Mouse (Mus musculus) left cerebral cortex, adult 11 months (tissue): Measurements from ENCODE around the gene Ptprg.
A peak's percentile ranks its signal among the peaks of the same experiment; 100 is the strongest.

Experiments
- DNase-seq: peaks from one replicate; pipeline ENCODE4 v3.0.0; 2022; ENCODE audit warnings: low spot score

The Ptprg gene

GRCm38 (mm10) chr14:11824915-11825314 lies 271.6 kb downstream of the Ptprg start:
- no peak for DNase-seq

- DNase-seq: no peak
Observed at GRCm38 (mm10) chr14:11825551-11825950, 272.2 kb downstream of the Ptprg start.

GRCm38 (mm10) chr14:11828086-11828485 lies 274.8 kb downstream of the Ptprg start:
- DNase-seq: no peak

GRCm38 (mm10) chr14:11833678-11834077 lies 280.3 kb downstream of the Ptprg start:
- DNase-seq: no peak

- no peak for DNase-seq
Observed at GRCm38 (mm10) chr14:11835706-11836445, 282.5 kb downstream of the Ptprg start.

- DNase-seq: peak; percentile 14
Observed at GRCm38 (mm10) chr14:11837714-11838113, 284.4 kb downstream of the Ptprg start.

- DNase-seq: no peak
Observed at GRCm38 (mm10) chr14:11841621-11842020, 288.3 kb downstream of the Ptprg start.

- no peak for DNase-seq
Observed at GRCm38 (mm10) chr14:11852896-11853295, 299.6 kb downstream of the Ptprg start.

GRCm38 (mm10) chr14:11855499-11855898 lies 302.2 kb downstream of the Ptprg start:
- no peak for DNase-seq

- DNase-seq: no peak
Observed at GRCm38 (mm10) chr14:11857928-11858481, 304.7 kb downstream of the Ptprg start.

- no peak for DNase-seq
Observed at GRCm38 (mm10) chr14:11863286-11863685, 310.0 kb downstream of the Ptprg start.

- no peak for DNase-seq
Observed at GRCm38 (mm10) chr14:11864840-11865239, 311.5 kb downstream of the Ptprg start.

- no peak for DNase-seq
Observed at GRCm38 (mm10) chr14:11865332-11865731, 312.0 kb downstream of the Ptprg start.

- no peak for DNase-seq
Observed at GRCm38 (mm10) chr14:11865872-11866271, 312.5 kb downstream of the Ptprg start.

GRCm38 (mm10) chr14:11866416-11866815 lies 313.1 kb downstream of the Ptprg start:
- DNase-seq: no peak

- DNase-seq: no peak
Observed at GRCm38 (mm10) chr14:11868636-11869035, 315.3 kb downstream of the Ptprg start.

GRCm38 (mm10) chr14:11871752-11872344 lies 318.5 kb downstream of the Ptprg start:
- no peak for DNase-seq

- no peak for DNase-seq
Observed at GRCm38 (mm10) chr14:11874266-11874665, 320.9 kb downstream of the Ptprg start.

GRCm38 (mm10) chr14:11874960-11875889 lies 321.9 kb downstream of the Ptprg start:
- peak; percentile 38 for DNase-seq

- no peak for DNase-seq
Observed at GRCm38 (mm10) chr14:11881082-11881481, 327.8 kb downstream of the Ptprg start.

GRCm38 (mm10) chr14:11883142-11883921 lies 330.0 kb downstream of the Ptprg start:
- DNase-seq: no peak
